Mouse (Mus musculus) forebrain, embryonic 16.5 days (tissue): ENCODE results near the gene Tmtc2. TPM values are rescaled to one million over a fixed set of nuclear protein-coding genes. Genes with fewer than 3 reads are reported as not detected.

Experiments used
- ATAC-seq: fragments of 200-750 bp; cut with Nextera tagmentation; 2 replicates; pipeline ENCODE4 v1.8.0; 2017; ENCODE audit warnings: mild to moderate bottlenecking, moderate library complexity
- H3K27ac ChIP-seq: fragments of 300-500 bp; sonication (generic); 2 replicates; pipeline ENCODE4 v1.5.1; 2014; ENCODE audit warnings: low read length, control low read depth
- H3K27me3 ChIP-seq: fragments of 300-500 bp; sonication (generic); replicated peaks from 2 replicates; pipeline ENCODE4 v1.6.1; 2014; ENCODE audit warnings: low read length; ENCODE audit not compliant: control insufficient read depth, insufficient read depth
- H3K36me3 ChIP-seq: fragments of 300-500 bp; sonication (generic); 2 replicates; pipeline ENCODE4 v1.6.1; 2014; ENCODE audit not compliant: control insufficient read depth, insufficient read depth
- H3K4me1 ChIP-seq: fragments of 300-500 bp; sonication (generic); replicated peaks from 2 replicates; pipeline ENCODE4 v1.6.1; 2014; ENCODE audit warnings: low read length; ENCODE audit not compliant: control insufficient read depth, insufficient read depth
- H3K4me2 ChIP-seq: fragments of 300-500 bp; sonication (generic); 2 replicates; pipeline ENCODE4 v1.6.1; 2014; ENCODE audit warnings: mild to moderate bottlenecking, low read length, control low read depth
- H3K4me3 ChIP-seq: fragments of 300-500 bp; sonication (generic); replicated peaks from 2 replicates; pipeline ENCODE4 v1.5.1; 2014; ENCODE audit warnings: mild to moderate bottlenecking, low read length, control low read depth
- H3K9ac ChIP-seq: fragments of 300-500 bp; sonication (generic); replicated peaks from 2 replicates; pipeline ENCODE4 v1.6.1; 2014; ENCODE audit warnings: low read depth, low read length, control low read depth
- H3K9me3 ChIP-seq: fragments of 300-500 bp; sonication (generic); 2 replicates; pipeline ENCODE4 v1.6.1; 2016; ENCODE audit warnings: low read length; ENCODE audit not compliant: control insufficient read depth
- WGBS: fragments of 180-500 bp; shearing (Covaris S2); extraction: QIAGEN DNeasy Blood & Tissue Kit; methylation state at CpG from one replicate; pipeline ENCODE4 v1.1.7; 2014; 5-methylcytosine and 5-hydroxymethylcytosine counted together
- polyA plus RNA-seq: library from polyadenylated mRNA; unstranded; fragments of >200 nt; fragmentation: Nextera tagmentation; extraction: Ambion mirVana; gene quantifications from 2 replicates; pipeline ENCODE4 v1.2.1, GENCODE M21; 2015

The Tmtc2 gene
- polyA plus RNA-seq, 1 experiment from 2014 or later, result 7.2 TPM

- WGBS, result 53% methylated on average over 14 of the region's 14 CpGs
- H3K27ac ChIP-seq, result no peak overlapping the region
- peak; percentile 47; the same call in 1 of the 2 replicates for ATAC-seq
- no peaks in the 10 kb centered on the region for H3K27me3 ChIP-seq
- H3K4me1 ChIP-seq, result peaks cover 3% of the 10 kb centered on the region; the same call in 1 of the 2 replicates
- H3K4me3 ChIP-seq, result no peak overlapping the region
- H3K9me3 ChIP-seq, result no peaks in the 10 kb centered on the region
- H3K9ac ChIP-seq, result no peak overlapping the region
- no peak overlapping the region for H3K4me2 ChIP-seq
- H3K36me3 ChIP-seq, result no peaks in the 10 kb centered on the region
Measured at GRCm38 (mm10) chr10:105489970-105490735, 84.1 kb downstream of the Tmtc2 start.

- Histone ChIP-seq H3K36me3 (no peaks in the 10 kb centered on the region), H3K4me3 (no peak overlapping the region), H3K4me1 (peaks cover 3% of the 10 kb centered on the region; the same call in 1 of the 2 replicates), H3K4me2 (no peak overlapping the region), H3K27ac (no peak overlapping the region), H3K9me3 (no peaks in the 10 kb centered on the region), H3K9ac (no peak overlapping the region), H3K27me3 (no peaks in the 10 kb centered on the region)
- no peak for ATAC-seq
- 10% methylated on average over 4 of the region's 4 CpGs for WGBS
Measured at GRCm38 (mm10) chr10:105486977-105487376, 87.3 kb downstream of the Tmtc2 start.

GRCm38 (mm10) chr10:105484355-105485094 is 89.7 kb downstream of the Tmtc2 start:
- peak; percentile 53 for ATAC-seq

GRCm38 (mm10) chr10:105479771-105480170 is 94.5 kb downstream of the Tmtc2 start:
- Histone ChIP-seq H3K36me3 (no peaks in the 10 kb centered on the region), H3K4me3 (no peak overlapping the region), H3K4me2 (no peak overlapping the region), H3K4me1 (no peaks in the 10 kb centered on the region), H3K27ac (no peak overlapping the region), H3K27me3 (no peaks in the 10 kb centered on the region), H3K9me3 (no peaks in the 10 kb centered on the region), H3K9ac (no peak overlapping the region)
- no peak for ATAC-seq
- 52% methylated on average over 11 of the region's 11 CpGs for WGBS

More at GRCm38 (mm10) chr10:105484355-105485094, 89.7 kb downstream of the Tmtc2 start:
- H3K36me3 ChIP-seq, result no peaks in the 10 kb centered on the region
- no peak overlapping the region for H3K9ac ChIP-seq
- H3K9me3 ChIP-seq, result no peaks in the 10 kb centered on the region
- no peak overlapping the region for H3K4me2 ChIP-seq
- H3K4me1 ChIP-seq, result peaks cover 3% of the 10 kb centered on the region; the same call in 1 of the 2 replicates
- no peaks in the 10 kb centered on the region for H3K27me3 ChIP-seq
- H3K4me3 ChIP-seq, result no peak overlapping the region
- 3% methylated on average over 2 of the region's 2 CpGs for WGBS
- H3K27ac ChIP-seq, result no peak overlapping the region

- Histone ChIP-seq H3K9me3 (no peaks in the 10 kb centered on the region), H3K4me2 (no peak overlapping the region), H3K36me3 (no peaks in the 10 kb centered on the region), H3K27ac (no peak overlapping the region), H3K27me3 (no peaks in the 10 kb centered on the region), H3K4me3 (no peak overlapping the region), H3K9ac (no peak overlapping the region), H3K4me1 (no peaks in the 10 kb centered on the region)
- ATAC-seq, result no peak
- WGBS, result 84% methylated on average over 18 of the region's 18 CpGs
Measured at GRCm38 (mm10) chr10:105477623-105478238, 96.5 kb downstream of the Tmtc2 start.

- no peak for ATAC-seq
- WGBS, result 66% methylated on average over 6 of the region's 6 CpGs
- Histone ChIP-seq H3K36me3 (no peaks in the 10 kb centered on the region), H3K4me3 (no peak overlapping the region), H3K4me2 (no peak overlapping the region), H3K27me3 (no peaks in the 10 kb centered on the region), H3K9me3 (no peaks in the 10 kb centered on the region), H3K4me1 (no peaks in the 10 kb centered on the region), H3K9ac (no peak overlapping the region), H3K27ac (no peak overlapping the region)
Measured at GRCm38 (mm10) chr10:105474162-105474830, 100.0 kb downstream of the Tmtc2 start.

- 42% methylated on average over 4 of the region's 4 CpGs for WGBS
- ATAC-seq, result no peak
- Histone ChIP-seq H3K4me1 (no peaks in the 10 kb centered on the region), H3K4me2 (no peak overlapping the region), H3K27me3 (no peaks in the 10 kb centered on the region), H3K9ac (no peak overlapping the region), H3K36me3 (no peaks in the 10 kb centered on the region), H3K9me3 (no peaks in the 10 kb centered on the region), H3K4me3 (no peak overlapping the region), H3K27ac (no peak overlapping the region)
Measured at GRCm38 (mm10) chr10:105464378-105464777, 109.9 kb downstream of the Tmtc2 start.

- Histone ChIP-seq H3K9me3 (no peaks in the 10 kb centered on the region), H3K27ac (no peak overlapping the region), H3K4me3 (no peak overlapping the region), H3K9ac (no peak overlapping the region), H3K4me1 (no peaks in the 10 kb centered on the region), H3K27me3 (no peaks in the 10 kb centered on the region), H3K4me2 (no peak overlapping the region), H3K36me3 (no peaks in the 10 kb centered on the region)
- no peak for ATAC-seq
- WGBS, result 74% methylated on average over 8 of the region's 8 CpGs
Measured at GRCm38 (mm10) chr10:105453441-105453840, 120.8 kb downstream of the Tmtc2 start.

GRCm38 (mm10) chr10:105447191-105447590 is 127.1 kb downstream of the Tmtc2 start:
- no peaks in the 10 kb centered on the region for H3K4me1 ChIP-seq
- H3K9ac ChIP-seq, result no peak overlapping the region
- H3K27ac ChIP-seq, result no peak overlapping the region
- no peak overlapping the region for H3K4me2 ChIP-seq
- 95% methylated on average over 2 of the region's 2 CpGs for WGBS
- H3K36me3 ChIP-seq, result no peaks in the 10 kb centered on the region
- ATAC-seq, result no peak
- no peak overlapping the region for H3K4me3 ChIP-seq
- H3K9me3 ChIP-seq, result no peaks in the 10 kb centered on the region
- H3K27me3 ChIP-seq, result no peaks in the 10 kb centered on the region
